Mouse (Mus musculus): Measurements from ENCODE around the gene Ankrd23. TPM values are rescaled to one million over a fixed set of nuclear protein-coding genes. Genes with fewer than 3 reads are reported as not detected.

Ankrd23 gene
- polyA plus RNA-seq, 1 experiment = 56.2 TPM

- no peak for DNase-seq
- Histone ChIP-seq H3K27ac (ENCODE audit: control insufficient read depth, insufficient read depth, low read length) (no peak overlapping the region), H3K4me1 (replicated peaks; ENCODE audit: control insufficient read depth, insufficient read depth, low read length) (no peaks in the 10 kb centered on the region), H3K36me3 (ENCODE audit: control insufficient read depth, insufficient read depth, low read length) (peaks cover 23% of the 10 kb centered on the region; the same call in 1 of the 2 replicates), H3K27me3 (ENCODE audit: control insufficient read depth, insufficient read depth, low read length) (no peaks in the 10 kb centered on the region), H3K4me3 (ENCODE audit: control insufficient read depth, insufficient read depth, low read length) (no peak overlapping the region)
- 88% methylated on average over 1 of the region's 1 CpGs for WGBS
- no peak for TF ChIP-seq CTCF (IDR thresholded peaks at IDR 0.05; ENCODE audit: borderline replicate concordance, control insufficient read depth, extremely low read depth, insufficient read depth, low read length, poor library complexity)
- TF ChIP-seq POLR2A (IDR thresholded peaks at IDR 0.05; ENCODE audit: control insufficient read depth, extremely low read depth, insufficient read depth, low read length, poor library complexity) = no peak
Observed at GRCm38 (mm10) chr1:36528351-36528750, 8.3 kb downstream of the Ankrd23 start.

- peaks cover 28% of the 10 kb centered on the region; the same call in 1 of the 2 replicates for H3K36me3 ChIP-seq (ENCODE audit: control insufficient read depth, insufficient read depth, low read length)
- H3K4me3 ChIP-seq (ENCODE audit: control insufficient read depth, insufficient read depth, low read length) = no peak overlapping the region
- no peaks in the 10 kb centered on the region for H3K4me1 ChIP-seq (replicated peaks; ENCODE audit: control insufficient read depth, insufficient read depth, low read length)
- no peak overlapping the region for H3K27ac ChIP-seq (ENCODE audit: control insufficient read depth, insufficient read depth, low read length)
- 98% methylated on average over 10 of the region's 10 CpGs for WGBS
- H3K27me3 ChIP-seq (ENCODE audit: control insufficient read depth, insufficient read depth, low read length) = no peaks in the 10 kb centered on the region
- DNase-seq = no peak
- no peak for TF ChIP-seq POLR2A (IDR thresholded peaks at IDR 0.05; ENCODE audit: control insufficient read depth, extremely low read depth, insufficient read depth, low read length, poor library complexity)
- TF ChIP-seq CTCF (IDR thresholded peaks at IDR 0.05; ENCODE audit: borderline replicate concordance, control insufficient read depth, extremely low read depth, insufficient read depth, low read length, poor library complexity) = no peak
Observed at GRCm38 (mm10) chr1:36526903-36527302, 9.8 kb downstream of the Ankrd23 start.

- Histone ChIP-seq H3K4me3 (ENCODE audit: control insufficient read depth, insufficient read depth, low read length) (no peak overlapping the region), H3K4me1 (replicated peaks; ENCODE audit: control insufficient read depth, insufficient read depth, low read length) (no peaks in the 10 kb centered on the region), H3K27me3 (ENCODE audit: control insufficient read depth, insufficient read depth, low read length) (no peaks in the 10 kb centered on the region), H3K27ac (ENCODE audit: control insufficient read depth, insufficient read depth, low read length) (no peak overlapping the region), H3K36me3 (ENCODE audit: control insufficient read depth, insufficient read depth, low read length) (peaks cover 38% of the 10 kb centered on the region)
- 95% methylated on average over 12 of the region's 12 CpGs for WGBS
- DNase-seq = no peak
- TF ChIP-seq POLR2A (IDR thresholded peaks at IDR 0.05; ENCODE audit: control insufficient read depth, extremely low read depth, insufficient read depth, low read length, poor library complexity) (no peak), CTCF (IDR thresholded peaks at IDR 0.05; ENCODE audit: borderline replicate concordance, control insufficient read depth, extremely low read depth, insufficient read depth, low read length, poor library complexity) (no peak)
Observed at GRCm38 (mm10) chr1:36525774-36526173, 10.9 kb downstream of the Ankrd23 start.

- no peaks in the 10 kb centered on the region for H3K4me1 ChIP-seq (replicated peaks; ENCODE audit: control insufficient read depth, insufficient read depth, low read length)
- H3K27me3 ChIP-seq (ENCODE audit: control insufficient read depth, insufficient read depth, low read length) = no peaks in the 10 kb centered on the region
- no peak overlapping the region for H3K4me3 ChIP-seq (ENCODE audit: control insufficient read depth, insufficient read depth, low read length)
- over 99% methylated on average over 5 of the region's 5 CpGs for WGBS
- no peak for TF ChIP-seq CTCF (IDR thresholded peaks at IDR 0.05; ENCODE audit: borderline replicate concordance, control insufficient read depth, extremely low read depth, insufficient read depth, low read length, poor library complexity)
- no peak for TF ChIP-seq POLR2A (IDR thresholded peaks at IDR 0.05; ENCODE audit: control insufficient read depth, extremely low read depth, insufficient read depth, low read length, poor library complexity)
- DNase-seq = no peak
- no peak overlapping the region for H3K27ac ChIP-seq (ENCODE audit: control insufficient read depth, insufficient read depth, low read length)
- peaks cover 52% of the 10 kb centered on the region for H3K36me3 ChIP-seq (ENCODE audit: control insufficient read depth, insufficient read depth, low read length)
Observed at GRCm38 (mm10) chr1:36524058-36524457, 12.6 kb downstream of the Ankrd23 start.

- no peak overlapping the region for H3K4me3 ChIP-seq (ENCODE audit: control insufficient read depth, insufficient read depth, low read length)
- no peak overlapping the region for H3K27ac ChIP-seq (ENCODE audit: control insufficient read depth, insufficient read depth, low read length)
- no peaks in the 10 kb centered on the region for H3K27me3 ChIP-seq (ENCODE audit: control insufficient read depth, insufficient read depth, low read length)
- H3K36me3 ChIP-seq (ENCODE audit: control insufficient read depth, insufficient read depth, low read length) = peaks cover 52% of the 10 kb centered on the region
- no peak for DNase-seq
- H3K4me1 ChIP-seq (replicated peaks; ENCODE audit: control insufficient read depth, insufficient read depth, low read length) = no peaks in the 10 kb centered on the region
- TF ChIP-seq CTCF (IDR thresholded peaks at IDR 0.05; ENCODE audit: borderline replicate concordance, control insufficient read depth, extremely low read depth, insufficient read depth, low read length, poor library complexity) (no peak), POLR2A (IDR thresholded peaks at IDR 0.05; ENCODE audit: control insufficient read depth, extremely low read depth, insufficient read depth, low read length, poor library complexity) (no peak)
- WGBS = 96% methylated on average over 9 of the region's 9 CpGs
Observed at GRCm38 (mm10) chr1:36523332-36524013, 13.2 kb downstream of the Ankrd23 start.

- TF ChIP-seq POLR2A (IDR thresholded peaks at IDR 0.05; ENCODE audit: control insufficient read depth, extremely low read depth, insufficient read depth, low read length, poor library complexity) (no peak), CTCF (IDR thresholded peaks at IDR 0.05; ENCODE audit: borderline replicate concordance, control insufficient read depth, extremely low read depth, insufficient read depth, low read length, poor library complexity) (no peak)
- WGBS = 88% methylated on average over 7 of the region's 7 CpGs
- H3K27ac ChIP-seq (ENCODE audit: control insufficient read depth, insufficient read depth, low read length) = no peak overlapping the region
- no peaks in the 10 kb centered on the region for H3K4me1 ChIP-seq (replicated peaks; ENCODE audit: control insufficient read depth, insufficient read depth, low read length)
- no peak overlapping the region for H3K4me3 ChIP-seq (ENCODE audit: control insufficient read depth, insufficient read depth, low read length)
- H3K36me3 ChIP-seq (ENCODE audit: control insufficient read depth, insufficient read depth, low read length) = peaks cover 52% of the 10 kb centered on the region
- no peak for DNase-seq
- no peaks in the 10 kb centered on the region for H3K27me3 ChIP-seq (ENCODE audit: control insufficient read depth, insufficient read depth, low read length)
Observed at GRCm38 (mm10) chr1:36522210-36522609, 14.5 kb downstream of the Ankrd23 start.

Data from thymus, adult 2 months (tissue).